Mouse (Mus musculus) brain, embryonic 14.5 days (tissue): ENCODE results near the gene Pnrc1.
"Not testable (repeated sequence)": the region's sequence is repeated elsewhere in the genome, so short reads cannot be mapped to it uniquely, and the experiment has no call there.

ENCODE experiments used
- CTCF ChIP-seq: fragments of 200-500 bp; IDR thresholded peaks from 2 replicates; pipeline ENCODE4 v1.5.1; 2012; ENCODE audit warnings: inconsistent platforms, mild to moderate bottlenecking, moderate library complexity, borderline replicate concordance; ENCODE audit not compliant: insufficient read depth, insufficient read length; ENCODE audit errors: extremely low read depth
- POLR2A ChIP-seq: fragments of 200-500 bp; IDR thresholded peaks from 2 replicates; pipeline ENCODE4 v1.6.1; 2012; ENCODE audit warnings: mild to moderate bottlenecking, inconsistent platforms, borderline replicate concordance; ENCODE audit not compliant: poor library complexity, insufficient read depth, insufficient read length, severe bottlenecking; ENCODE audit errors: extremely low read depth

GRCm38 (mm10) chr4:33300891-33301665, 11.1 kb upstream of the Pnrc1 start:
- not testable (repeated sequence) for TF ChIP-seq POLR2A, CTCF
